Mouse (Mus musculus) NIH3T3 (cell line): ENCODE measurements around the gene Acp4.
A peak's percentile ranks its signal among the peaks of the same experiment; 100 is the strongest.
"Not testable (repeated sequence)": the region's sequence is repeated elsewhere in the genome, so short reads cannot be mapped to it uniquely, and the experiment has no call there.

ENCODE experiments used
- DNase-seq: peaks from one replicate; pipeline ENCODE4 v3.0.0-alpha.2; 2012; ENCODE audit warnings: low read depth

The Acp4 gene

GRCm38 (mm10) chr7:44262791-44263643 lies 5.8 kb upstream of the Acp4 start:
- DNase-seq = peak; percentile 97

GRCm38 (mm10) chr7:44261147-44261546 lies 4.0 kb upstream of the Acp4 start, which contains the start of gene Gm15517:
Gm15517 (plus strand) TSS chr7:44261447.
- DNase-seq = no peak

- peak; percentile 59 for DNase-seq
Measured at GRCm38 (mm10) chr7:44260410-44260809, 3.2 kb upstream of the Acp4 start.

- DNase-seq = no peak
Measured at GRCm38 (mm10) chr7:44254930-44255329, 2.2 kb downstream of the Acp4 start.

- DNase-seq = no peak
Measured at GRCm38 (mm10) chr7:44253023-44253616, 4.1 kb downstream of the Acp4 start.

- not testable (repeated sequence) for DNase-seq
Measured at GRCm38 (mm10) chr7:44250732-44251275, 6.4 kb downstream of the Acp4 start.

- DNase-seq = no peak
Measured at GRCm38 (mm10) chr7:44249248-44249647, 7.9 kb downstream of the Acp4 start.

GRCm38 (mm10) chr7:44247971-44248370 lies 9.2 kb downstream of the Acp4 start:
- no peak for DNase-seq

GRCm38 (mm10) chr7:44246984-44247470 lies 10.2 kb downstream of the Acp4 start:
- peak; percentile 67 for DNase-seq

GRCm38 (mm10) chr7:44246055-44246983 lies 10.9 kb downstream of the Acp4 start, which contains the start of the genes 1700028J19Rik and 2410002F23Rik:
1700028J19Rik (minus strand) TSS chr7:44246695.
2410002F23Rik (plus strand) TSS chr7:44246722.
- peak; percentile 94 for DNase-seq

GRCm38 (mm10) chr7:44244080-44244479 lies 13.1 kb downstream of the Acp4 start:
- no peak for DNase-seq

GRCm38 (mm10) chr7:44241163-44241562 lies 16.0 kb downstream of the Acp4 start:
- no peak for DNase-seq

- no peak for DNase-seq
Measured at GRCm38 (mm10) chr7:44240712-44241111, 16.5 kb downstream of the Acp4 start.

- DNase-seq = no peak
Measured at GRCm38 (mm10) chr7:44239913-44240312, 17.3 kb downstream of the Acp4 start.

GRCm38 (mm10) chr7:44235909-44236308 lies 21.3 kb downstream of the Acp4 start, which contains the start of gene Gm36864:
Gm36864 (plus strand) TSS chr7:44236177.
- DNase-seq = no peak

GRCm38 (mm10) chr7:44225076-44225475 lies 32.1 kb downstream of the Acp4 start, which contains the start of gene Klk1:
Klk1 (plus strand) TSS chr7:44225360.
- DNase-seq = no peak

GRCm38 (mm10) chr7:44222335-44222734 lies 34.8 kb downstream of the Acp4 start:
- DNase-seq = not testable (repeated sequence)

GRCm38 (mm10) chr7:44221601-44222000 lies 35.6 kb downstream of the Acp4 start:
- not testable (repeated sequence) for DNase-seq

GRCm38 (mm10) chr7:44215645-44216044 lies 41.5 kb downstream of the Acp4 start, which contains the start of gene Klk1b5:
Klk1b5 (plus strand) TSS chr7:44215945.
- no peak for DNase-seq

- DNase-seq = no peak
Measured at GRCm38 (mm10) chr7:44208307-44208706, 48.9 kb downstream of the Acp4 start.

- DNase-seq = not testable (repeated sequence)
Measured at GRCm38 (mm10) chr7:44207135-44207534, 50.0 kb downstream of the Acp4 start, which contains the start of gene Klk1b4. Klk1b4 (plus strand) TSS chr7:44207435.
